Mouse (Mus musculus): ENCODE measurements around the gene Ptx4. TPM values are rescaled to one million over a fixed set of nuclear protein-coding genes. Genes with fewer than 3 reads are reported as not detected.
A peak's percentile ranks its signal among the peaks of the same experiment; 100 is the strongest.

Ptx4 gene
- polyA plus RNA-seq, 1 experiment from 2014 or later, result not detected

- Histone ChIP-seq H3K27me3 (no peaks in the 10 kb centered on the region), H3K36me3 (peaks cover 32% of the 10 kb centered on the region), H3K4me2 (replicated peaks) (no peak overlapping the region), H3K4me1 (no peaks in the 10 kb centered on the region), H3K9ac (replicated peaks) (no peak overlapping the region), H3K27ac (replicated peaks) (no peak overlapping the region), H3K9me3 (no peaks in the 10 kb centered on the region), H3K4me3 (no peak overlapping the region)
- ATAC-seq (replicated peaks), result no peak
- WGBS, result 92% methylated on average over 2 of the region's 2 CpGs
These were observed 24.3 kb upstream of the Ptx4 start for GRCm38 (mm10) chr17:25096221-25096620.

DNA sequence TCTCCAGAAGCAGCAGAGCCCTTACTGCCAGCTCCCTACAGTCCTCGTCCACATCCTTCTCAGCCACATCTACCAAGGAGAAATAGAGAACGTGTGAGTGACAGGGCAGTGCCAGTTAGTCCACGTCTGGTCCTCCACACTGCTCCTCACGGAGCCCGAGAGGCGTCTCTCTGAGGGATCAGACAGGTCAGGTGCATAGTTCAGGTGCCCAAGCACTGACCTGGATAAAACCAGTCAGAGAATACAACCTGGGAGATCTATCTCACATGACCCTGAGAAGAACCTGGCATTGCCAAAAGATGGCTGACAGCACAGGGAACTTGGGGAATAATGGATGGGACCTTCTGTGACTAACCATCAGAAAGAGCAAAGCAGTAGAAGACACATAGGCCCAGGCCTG lies 20.5 kb upstream of the Ptx4 start:
- no peaks in the 10 kb centered on the region for H3K9me3 ChIP-seq
- 91% methylated on average over 6 of the region's 6 CpGs for WGBS
- H3K4me1 ChIP-seq, result no peaks in the 10 kb centered on the region
- no peaks in the 10 kb centered on the region for H3K27me3 ChIP-seq
- ATAC-seq (replicated peaks), result no peak
- no peak overlapping the region for H3K9ac ChIP-seq (replicated peaks)
- no peak overlapping the region for H3K4me3 ChIP-seq
- H3K36me3 ChIP-seq, result peaks cover 69% of the 10 kb centered on the region
- H3K27ac ChIP-seq (replicated peaks), result no peak overlapping the region
- H3K4me2 ChIP-seq (replicated peaks), result no peak overlapping the region

DNA sequence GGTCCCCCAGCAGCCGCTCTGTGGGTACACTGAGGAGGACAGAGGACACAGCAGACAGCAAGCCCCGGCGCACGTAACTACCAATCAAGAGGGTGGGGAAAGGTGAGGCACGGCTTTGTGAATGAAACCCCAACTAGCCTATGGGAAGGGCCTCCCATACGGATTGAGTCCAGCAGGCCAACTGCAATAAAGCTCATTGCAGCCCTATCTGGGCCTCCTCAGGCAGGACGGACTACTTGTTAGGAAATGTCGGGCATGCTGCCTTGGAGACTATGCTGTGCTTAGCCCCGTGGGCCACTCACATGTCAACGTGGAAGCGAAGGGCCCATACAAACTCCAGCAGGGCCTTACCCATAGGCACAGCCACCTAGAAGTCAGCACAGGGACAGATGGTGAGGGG lies 19.2 kb upstream of the Ptx4 start:
- no peak overlapping the region for H3K4me2 ChIP-seq (replicated peaks)
- no peaks in the 10 kb centered on the region for H3K9me3 ChIP-seq
- no peak overlapping the region for H3K9ac ChIP-seq (replicated peaks)
- no peak for ATAC-seq (replicated peaks)
- peaks cover 73% of the 10 kb centered on the region for H3K36me3 ChIP-seq
- no peak overlapping the region for H3K4me3 ChIP-seq
- H3K4me1 ChIP-seq, result no peaks in the 10 kb centered on the region
- WGBS, result 96% methylated on average over 11 of the region's 11 CpGs
- no peaks in the 10 kb centered on the region for H3K27me3 ChIP-seq
- no peak overlapping the region for H3K27ac ChIP-seq (replicated peaks)

- Histone ChIP-seq H3K36me3 (peaks cover 55% of the 10 kb centered on the region), H3K4me3 (no peak overlapping the region), H3K4me2 (replicated peaks) (no peak overlapping the region), H3K9me3 (no peaks in the 10 kb centered on the region), H3K27ac (replicated peaks) (no peak overlapping the region), H3K4me1 (peaks cover 4% of the 10 kb centered on the region), H3K9ac (replicated peaks) (no peak overlapping the region), H3K27me3 (no peaks in the 10 kb centered on the region)
- no peak for ATAC-seq (replicated peaks)
- 89% methylated on average over 13 of the region's 16 CpGs for WGBS
These were observed 12.8 kb upstream of the Ptx4 start for GRCm38 (mm10) chr17:25107786-25108185.

GRCm38 (mm10) chr17:25109578-25109977 lies 11.0 kb upstream of the Ptx4 start:
- H3K36me3 ChIP-seq, result peaks cover 38% of the 10 kb centered on the region
- no peak for ATAC-seq (replicated peaks)
- H3K4me1 ChIP-seq, result peaks cover 5% of the 10 kb centered on the region
- no peak overlapping the region for H3K4me3 ChIP-seq
- H3K27me3 ChIP-seq, result no peaks in the 10 kb centered on the region
- H3K9me3 ChIP-seq, result no peaks in the 10 kb centered on the region
- H3K27ac ChIP-seq (replicated peaks), result no peak overlapping the region
- H3K4me2 ChIP-seq (replicated peaks), result no peak overlapping the region
- 92% methylated on average over 2 of the region's 2 CpGs for whole genome bisulfite sequencing
- H3K9ac ChIP-seq (replicated peaks), result no peak overlapping the region

DNA sequence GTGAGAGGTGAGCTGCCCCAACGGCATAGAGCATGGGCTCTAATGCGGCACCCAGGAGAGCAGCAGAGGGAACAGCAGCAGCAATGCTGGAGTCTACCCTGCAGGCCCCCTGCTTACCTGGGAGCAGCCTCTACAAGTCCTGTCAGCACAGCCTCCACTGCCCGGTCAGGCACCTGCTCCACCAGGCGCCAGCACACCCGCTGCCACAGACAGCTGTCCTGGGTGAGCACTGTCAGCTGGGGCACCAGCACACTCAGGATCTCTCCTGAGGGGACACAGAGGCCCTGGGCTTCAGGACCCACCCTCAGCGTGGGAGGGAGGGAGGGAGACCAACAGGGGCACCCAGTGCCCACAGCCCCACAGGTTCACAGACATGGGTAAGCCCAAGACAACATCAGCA lies 10.0 kb upstream of the Ptx4 start:
- 95% methylated on average over 6 of the region's 6 CpGs for WGBS
- Histone ChIP-seq H3K9ac (replicated peaks) (no peak overlapping the region), H3K36me3 (peaks cover 33% of the 10 kb centered on the region), H3K4me1 (peaks cover 11% of the 10 kb centered on the region), H3K4me2 (replicated peaks) (no peak overlapping the region), H3K27ac (replicated peaks) (no peak overlapping the region), H3K4me3 (no peak overlapping the region), H3K9me3 (no peaks in the 10 kb centered on the region), H3K27me3 (no peaks in the 10 kb centered on the region)
- ATAC-seq (replicated peaks), result no peak

GRCm38 (mm10) chr17:25111220-25111619 lies 9.3 kb upstream of the Ptx4 start:
- H3K9ac ChIP-seq (replicated peaks), result no peak overlapping the region
- H3K9me3 ChIP-seq, result no peaks in the 10 kb centered on the region
- no peaks in the 10 kb centered on the region for H3K27me3 ChIP-seq
- H3K4me2 ChIP-seq (replicated peaks), result no peak overlapping the region
- H3K4me1 ChIP-seq, result peaks cover 14% of the 10 kb centered on the region
- ATAC-seq (replicated peaks), result no peak
- H3K4me3 ChIP-seq, result no peak overlapping the region
- H3K36me3 ChIP-seq, result peaks cover 30% of the 10 kb centered on the region
- WGBS, result 87% methylated on average over 5 of the region's 5 CpGs
- H3K27ac ChIP-seq (replicated peaks), result peak overlapping the region; percentile 83; the same call in 1 of the 2 replicates

- H3K4me3 ChIP-seq, result no peak overlapping the region
- peaks cover 24% of the 10 kb centered on the region for H3K36me3 ChIP-seq
- no peaks in the 10 kb centered on the region for H3K9me3 ChIP-seq
- H3K4me2 ChIP-seq (replicated peaks), result 0 out of 2 replicates have a peak overlapping the region, but pooled peaks have one; percentile 2
- peaks cover 17% of the 10 kb centered on the region for H3K4me1 ChIP-seq
- no peaks in the 10 kb centered on the region for H3K27me3 ChIP-seq
- H3K9ac ChIP-seq (replicated peaks), result 0 out of 2 replicates have a peak overlapping the region, but pooled peaks have one; percentile 14
- WGBS, result 71% methylated on average over 8 of the region's 8 CpGs
- peak overlapping the region; percentile 83 for H3K27ac ChIP-seq (replicated peaks)
- no peak; the same call in 1 of the 2 replicates for ATAC-seq (replicated peaks)
These were observed 8.7 kb upstream of the Ptx4 start for GRCm38 (mm10) chr17:25111739-25112422.

DNA sequence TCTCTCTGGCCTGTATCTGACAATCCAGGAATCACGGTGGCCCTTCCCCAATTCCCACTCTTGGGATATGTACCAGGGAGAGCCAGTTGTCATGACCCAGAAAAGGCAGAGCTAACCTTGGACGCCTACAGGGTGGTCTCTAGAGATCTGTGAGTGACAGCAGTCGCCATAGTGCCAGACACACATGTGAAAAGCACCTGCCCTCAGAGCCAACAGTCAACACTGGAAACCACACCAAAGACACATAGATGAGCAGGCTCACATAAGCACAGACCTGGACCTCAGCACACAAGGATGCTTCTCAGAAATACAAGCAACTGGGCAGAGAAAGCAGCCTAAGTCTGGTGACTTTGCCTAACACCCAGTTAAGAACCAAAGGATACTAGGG lies 8.1 kb upstream of the Ptx4 start:
- H3K4me1 ChIP-seq, result peaks cover 17% of the 10 kb centered on the region
- no peak for ATAC-seq (replicated peaks)
- H3K9me3 ChIP-seq, result no peaks in the 10 kb centered on the region
- H3K9ac ChIP-seq (replicated peaks), result no peak overlapping the region
- no peak overlapping the region for H3K4me2 ChIP-seq (replicated peaks)
- no peaks in the 10 kb centered on the region for H3K27me3 ChIP-seq
- no peak overlapping the region for H3K4me3 ChIP-seq
- WGBS, result 83% methylated on average over 3 of the region's 3 CpGs
- H3K27ac ChIP-seq (replicated peaks), result peak overlapping the region; percentile 83
- peaks cover 18% of the 10 kb centered on the region for H3K36me3 ChIP-seq

DNA sequence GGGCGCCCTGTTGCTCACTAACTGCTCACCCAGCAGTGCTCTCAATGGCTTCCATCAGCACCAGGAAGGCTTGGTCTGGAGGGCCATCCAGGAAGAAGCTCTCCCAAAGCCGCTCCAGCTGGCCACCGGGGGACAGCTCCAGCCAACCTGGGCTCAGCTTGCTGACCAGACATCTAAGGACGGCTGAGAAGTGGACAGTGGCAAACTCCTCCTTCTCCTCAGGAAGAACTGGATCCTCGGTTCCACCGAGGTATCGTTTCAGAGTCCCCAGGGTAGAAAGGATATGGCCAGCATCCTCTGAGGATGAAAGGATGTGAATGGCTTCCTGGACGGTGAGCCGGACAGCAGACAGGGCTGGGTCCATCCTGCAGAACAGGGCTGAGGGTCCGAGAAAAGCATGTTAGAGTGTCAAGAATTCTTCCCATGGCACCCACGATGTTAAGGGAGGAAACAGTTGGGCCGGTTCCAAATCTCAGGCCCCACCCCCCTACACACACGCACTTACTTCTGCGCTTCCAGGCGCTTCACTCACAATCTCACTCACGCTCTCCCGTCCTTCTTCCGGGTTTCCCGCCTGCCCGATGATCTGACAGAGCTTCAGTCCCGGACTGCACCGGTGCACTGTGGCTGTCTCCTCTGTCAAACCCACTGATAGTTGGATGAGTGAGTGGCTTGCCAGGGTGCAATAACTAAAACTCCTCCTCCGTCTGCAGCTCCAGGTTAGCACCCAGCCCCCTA lies 5.5 kb upstream of the Ptx4 start:
- WGBS, result 10% methylated on average over 23 of the region's 23 CpGs
- peak; percentile 63 for ATAC-seq (replicated peaks)

GRCm38 (mm10) chr17:25115664-25116432 lies 4.7 kb upstream of the Ptx4 start, which contains the start of gene Telo2:
TSS of gene Telo2 (minus strand) at chr17:25115967.
- H3K4me2 ChIP-seq (replicated peaks), result peak within 1 kb of the TSS; percentile 96
- WGBS, result 5% methylated on average over 40 of the region's 40 CpGs
- peak within 1 kb of the TSS; percentile 66 for H3K4me3 ChIP-seq
- no peaks in the 10 kb centered on the region for H3K9me3 ChIP-seq
- no peaks in the 10 kb centered on the region for H3K27me3 ChIP-seq
- peak; percentile 88 for ATAC-seq (replicated peaks)
- peaks cover 17% of the 10 kb centered on the region for H3K4me1 ChIP-seq
- peak within 1 kb of the TSS; percentile 68 for H3K9ac ChIP-seq (replicated peaks)
- H3K36me3 ChIP-seq, result no peaks in the 10 kb centered on the region
- H3K27ac ChIP-seq (replicated peaks), result peak within 1 kb of the TSS; percentile 88

More for the DNA sequence above, 5.5 kb upstream of the Ptx4 start:
- H3K36me3 ChIP-seq, result 0 out of 2 replicates have a peak, but pooled peaks cover 3% of the 10 kb centered on the region
- peak overlapping the region; percentile 96 for H3K4me2 ChIP-seq (replicated peaks)
- H3K9me3 ChIP-seq, result no peaks in the 10 kb centered on the region
- H3K27me3 ChIP-seq, result no peaks in the 10 kb centered on the region
- H3K4me3 ChIP-seq, result peak overlapping the region; percentile 66
- H3K27ac ChIP-seq (replicated peaks), result peak overlapping the region; percentile 88
- peak overlapping the region; percentile 68 for H3K9ac ChIP-seq (replicated peaks)
- peaks cover 17% of the 10 kb centered on the region for H3K4me1 ChIP-seq

GRCm38 (mm10) chr17:25117263-25117662 lies 3.3 kb upstream of the Ptx4 start:
- Histone ChIP-seq H3K36me3 (no peaks in the 10 kb centered on the region), H3K9me3 (no peaks in the 10 kb centered on the region), H3K4me2 (replicated peaks) (no peak overlapping the region), H3K4me3 (no peak overlapping the region), H3K27me3 (no peaks in the 10 kb centered on the region), H3K4me1 (peaks cover 17% of the 10 kb centered on the region), H3K27ac (replicated peaks) (no peak overlapping the region), H3K9ac (replicated peaks) (no peak overlapping the region)
- no peak for ATAC-seq (replicated peaks)
- 38% methylated on average over 4 of the region's 4 CpGs for WGBS

All from forebrain, embryonic 15.5 days (tissue).